Mouse (Mus musculus): Measurements from ENCODE around the gene Klhl29. TPM values are rescaled to one million over a fixed set of nuclear protein-coding genes. Genes with fewer than 3 reads are reported as not detected.

Gene Klhl29
- total and polyA plus RNA-seq, 3 experiments: 0.41 to 0.57 (median 0.42) TPM

- intact Hi-C loops (cut with DNase I): no loop called here
Measured at GRCm38 (mm10) chr12:5364836-5365235, 10.6 kb downstream of the Klhl29 start.

DNA sequence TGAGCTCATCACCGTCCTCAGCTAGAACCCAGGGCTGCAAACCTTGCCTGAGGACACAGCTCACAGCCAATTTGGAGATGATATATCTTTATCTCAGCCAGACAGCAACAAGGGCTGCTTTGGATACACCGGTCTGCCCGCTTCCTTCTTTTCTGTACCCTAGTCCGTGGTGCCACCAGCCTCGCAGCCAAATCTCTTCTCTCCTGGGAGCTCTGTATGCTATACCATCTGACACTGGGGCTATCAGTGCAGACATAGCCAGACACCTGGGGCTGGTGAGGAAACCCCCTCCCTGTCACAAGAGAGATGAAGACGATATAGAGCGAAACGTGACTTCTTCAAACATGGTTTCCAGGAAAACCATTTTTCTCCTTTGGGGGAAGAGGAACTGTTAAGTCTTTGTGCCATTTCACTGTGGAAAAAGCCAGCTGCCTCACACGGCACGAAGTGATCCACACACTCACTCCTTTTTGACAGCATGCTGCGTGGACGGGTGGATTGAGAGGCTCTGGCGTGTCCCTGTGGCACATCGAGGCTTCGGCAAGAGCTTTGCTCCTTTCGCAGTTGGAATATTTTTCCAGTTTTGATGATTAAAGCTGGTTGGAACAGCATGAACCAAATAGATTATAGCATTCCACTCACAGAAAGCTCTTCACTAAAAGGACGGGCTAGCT, 11.4 kb downstream of the Klhl29 start:
- TF ChIP-seq CTCF (IDR thresholded peaks at IDR 0.05) (no peak), EP300 (IDR thresholded peaks at IDR 0.05; ENCODE audit: insufficient read depth, low read depth, low read length) (no peak), POLR2A (IDR thresholded peaks at IDR 0.05; ENCODE audit: insufficient read depth, low read depth, low read length) (no peak)
- no peaks in the 10 kb centered on the region for H3K79me2 ChIP-seq (replicated peaks; ENCODE audit: control insufficient read depth, insufficient read depth, low read length)
- intact Hi-C loops (cut with DNase I): no loop called here
- H3K27me3 ChIP-seq (ENCODE audit: control insufficient read depth, insufficient read depth, low read length): no peaks in the 10 kb centered on the region
- H3K36me3 ChIP-seq (ENCODE audit: control insufficient read depth, insufficient read depth, low read length): no peaks in the 10 kb centered on the region
- no peak overlapping the region for H3K27ac ChIP-seq
- H3K4me3 ChIP-seq: no peak overlapping the region
- 80% methylated on average over 17 of the region's 17 CpGs for WGBS
- no peaks in the 10 kb centered on the region for H3K4me1 ChIP-seq (ENCODE audit: control insufficient read depth, insufficient read depth, low read length)
- DNase-seq: no peak
- no peak overlapping the region for H3K9ac ChIP-seq (ENCODE audit: low read depth, low read length)

More at GRCm38 (mm10) chr12:5364836-5365235, 10.6 kb downstream of the Klhl29 start:
- H3K27ac ChIP-seq: no peak overlapping the region
- WGBS: 86% methylated on average over 3 of the region's 3 CpGs
- H3K27me3 ChIP-seq (ENCODE audit: control insufficient read depth, insufficient read depth, low read length): no peaks in the 10 kb centered on the region
- no peaks in the 10 kb centered on the region for H3K4me1 ChIP-seq (ENCODE audit: control insufficient read depth, insufficient read depth, low read length)
- TF ChIP-seq CTCF (IDR thresholded peaks at IDR 0.05): no peak
- TF ChIP-seq POLR2A (IDR thresholded peaks at IDR 0.05; ENCODE audit: insufficient read depth, low read depth, low read length): no peak
- no peaks in the 10 kb centered on the region for H3K79me2 ChIP-seq (replicated peaks; ENCODE audit: control insufficient read depth, insufficient read depth, low read length)
- DNase-seq: no peak
- H3K4me3 ChIP-seq: no peak overlapping the region
- H3K9ac ChIP-seq (ENCODE audit: low read depth, low read length): no peak overlapping the region
- no peaks in the 10 kb centered on the region for H3K36me3 ChIP-seq (ENCODE audit: control insufficient read depth, insufficient read depth, low read length)

GRCm38 (mm10) chr12:5359065-5359464, 16.4 kb downstream of the Klhl29 start:
- no peak for DNase-seq
- no peaks in the 10 kb centered on the region for H3K36me3 ChIP-seq (ENCODE audit: control insufficient read depth, insufficient read depth, low read length)
- H3K9ac ChIP-seq (ENCODE audit: low read depth, low read length): no peak overlapping the region
- TF ChIP-seq EP300 (IDR thresholded peaks at IDR 0.05; ENCODE audit: insufficient read depth, low read depth, low read length) (no peak), POLR2A (IDR thresholded peaks at IDR 0.05; ENCODE audit: insufficient read depth, low read depth, low read length) (no peak)
- no peaks in the 10 kb centered on the region for H3K4me1 ChIP-seq (ENCODE audit: control insufficient read depth, insufficient read depth, low read length)
- intact Hi-C loops (cut with DNase I): loop anchor here (5.0 kb wide), 1 partner anchor 217 kb away; no protein-coding TSS in a partner anchor
- 27% methylated on average over 5 of the region's 5 CpGs for WGBS
- H3K79me2 ChIP-seq (replicated peaks; ENCODE audit: control insufficient read depth, insufficient read depth, low read length): no peaks in the 10 kb centered on the region
- H3K4me3 ChIP-seq: no peak overlapping the region
- no peaks in the 10 kb centered on the region for H3K27me3 ChIP-seq (ENCODE audit: control insufficient read depth, insufficient read depth, low read length)
- H3K27ac ChIP-seq: no peak overlapping the region

- no peaks in the 10 kb centered on the region for H3K36me3 ChIP-seq (ENCODE audit: control insufficient read depth, insufficient read depth, low read length)
- H3K27ac ChIP-seq: no peak overlapping the region
- no peaks in the 10 kb centered on the region for H3K4me1 ChIP-seq (ENCODE audit: control insufficient read depth, insufficient read depth, low read length)
- no peaks in the 10 kb centered on the region for H3K27me3 ChIP-seq (ENCODE audit: control insufficient read depth, insufficient read depth, low read length)
- no peak for TF ChIP-seq POLR2A (IDR thresholded peaks at IDR 0.05; ENCODE audit: insufficient read depth, low read depth, low read length)
- peak; percentile 25; the same call in 1 of the 2 replicates for TF ChIP-seq CTCF (IDR thresholded peaks at IDR 0.05)
- no peak for TF ChIP-seq EP300 (IDR thresholded peaks at IDR 0.05; ENCODE audit: insufficient read depth, low read depth, low read length)
- no peaks in the 10 kb centered on the region for H3K79me2 ChIP-seq (replicated peaks; ENCODE audit: control insufficient read depth, insufficient read depth, low read length)
- no peak overlapping the region for H3K9ac ChIP-seq (ENCODE audit: low read depth, low read length)
- 61% methylated on average over 6 of the region's 6 CpGs for WGBS
- no peak for DNase-seq
- no peak overlapping the region for H3K4me3 ChIP-seq
- intact Hi-C loops (cut with DNase I): loop anchor here (1.0 to 5.0 kb wide), 2 partner anchors 47 to 216 kb away; no protein-coding TSS in a partner anchor
Measured at GRCm38 (mm10) chr12:5358497-5358896, 17.0 kb downstream of the Klhl29 start.

GRCm38 (mm10) chr12:5353416-5353815, 22.1 kb downstream of the Klhl29 start:
- no peaks in the 10 kb centered on the region for H3K27me3 ChIP-seq (ENCODE audit: control insufficient read depth, insufficient read depth, low read length)
- no peak for TF ChIP-seq EP300 (IDR thresholded peaks at IDR 0.05; ENCODE audit: insufficient read depth, low read depth, low read length)
- no peak for TF ChIP-seq POLR2A (IDR thresholded peaks at IDR 0.05; ENCODE audit: insufficient read depth, low read depth, low read length)
- no peak overlapping the region for H3K27ac ChIP-seq
- WGBS: 73% methylated on average over 9 of the region's 9 CpGs
- no peak for DNase-seq
- no peaks in the 10 kb centered on the region for H3K79me2 ChIP-seq (replicated peaks; ENCODE audit: control insufficient read depth, insufficient read depth, low read length)
- intact Hi-C loops (cut with DNase I): no loop called here
- no peaks in the 10 kb centered on the region for H3K36me3 ChIP-seq (ENCODE audit: control insufficient read depth, insufficient read depth, low read length)
- H3K9ac ChIP-seq (ENCODE audit: low read depth, low read length): no peak overlapping the region
- no peak overlapping the region for H3K4me3 ChIP-seq
- no peaks in the 10 kb centered on the region for H3K4me1 ChIP-seq (ENCODE audit: control insufficient read depth, insufficient read depth, low read length)

GRCm38 (mm10) chr12:5352771-5353170, 22.7 kb downstream of the Klhl29 start:
- Histone ChIP-seq H3K4me1 (ENCODE audit: control insufficient read depth, insufficient read depth, low read length) (no peaks in the 10 kb centered on the region), H3K27me3 (ENCODE audit: control insufficient read depth, insufficient read depth, low read length) (no peaks in the 10 kb centered on the region), H3K36me3 (ENCODE audit: control insufficient read depth, insufficient read depth, low read length) (no peaks in the 10 kb centered on the region), H3K27ac (no peak overlapping the region), H3K4me3 (no peak overlapping the region), H3K9ac (ENCODE audit: low read depth, low read length) (no peak overlapping the region), H3K79me2 (replicated peaks; ENCODE audit: control insufficient read depth, insufficient read depth, low read length) (no peaks in the 10 kb centered on the region)
- intact Hi-C loops (cut with DNase I): no loop called here
- WGBS: 78% methylated on average over 8 of the region's 8 CpGs
- TF ChIP-seq POLR2A (IDR thresholded peaks at IDR 0.05; ENCODE audit: insufficient read depth, low read depth, low read length): no peak
- TF ChIP-seq EP300 (IDR thresholded peaks at IDR 0.05; ENCODE audit: insufficient read depth, low read depth, low read length): no peak
- no peak for DNase-seq
